Mouse (Mus musculus) heart, embryonic 15.5 days (tissue): ENCODE results near the gene Prrt2. TPM values are rescaled to one million over a fixed set of nuclear protein-coding genes. Genes with fewer than 3 reads are reported as not detected.
A peak's percentile ranks its signal among the peaks of the same experiment; 100 is the strongest.

ENCODE experiments used
- ATAC-seq: fragments of 200-750 bp; cut with Nextera tagmentation; replicated peaks from 2 replicates; pipeline ENCODE4 v1.8.0; 2017; ENCODE audit warnings: low read depth, moderate TSS enrichment; ENCODE audit not compliant: insufficient number of reproducible peaks, insufficient read depth, low FRiP score
- H3K27ac ChIP-seq: fragments of 300-500 bp; sonication (generic); 2 replicates; pipeline ENCODE4 v1.5.1; 2015; ENCODE audit warnings: mild to moderate bottlenecking, inconsistent platforms
- H3K27me3 ChIP-seq: fragments of 300-500 bp; sonication (generic); 2 replicates; pipeline ENCODE4 v1.6.1; 2015; ENCODE audit warnings: inconsistent platforms
- H3K36me3 ChIP-seq: fragments of 300-500 bp; sonication (generic); 2 replicates; pipeline ENCODE4 v1.6.1; 2015; ENCODE audit warnings: mild to moderate bottlenecking, inconsistent platforms
- H3K4me1 ChIP-seq: fragments of 300-500 bp; sonication (generic); replicated peaks from 2 replicates; pipeline ENCODE4 v1.6.1; 2015; ENCODE audit warnings: inconsistent platforms
- H3K4me2 ChIP-seq: fragments of 300-500 bp; sonication (generic); 2 replicates; pipeline ENCODE4 v1.6.1; 2015; ENCODE audit warnings: inconsistent platforms, mild to moderate bottlenecking, moderate library complexity
- H3K4me3 ChIP-seq: fragments of 300-500 bp; sonication (generic); 2 replicates; pipeline ENCODE4 v1.5.1; 2015; ENCODE audit warnings: mild to moderate bottlenecking, inconsistent platforms
- H3K9ac ChIP-seq: fragments of 300-500 bp; sonication (generic); 2 replicates; pipeline ENCODE4 v1.6.1; 2015; ENCODE audit warnings: mild to moderate bottlenecking, inconsistent platforms
- H3K9me3 ChIP-seq: fragments of 300-500 bp; sonication (generic); replicated peaks from 2 replicates; pipeline ENCODE4 v1.6.1; 2016; ENCODE audit warnings: inconsistent platforms
- WGBS: fragments of 180-500 bp; shearing (Covaris S2); methylation state at CpG from one replicate; pipeline ENCODE4 v1.1.7; 2015; ENCODE audit warnings: mixed read lengths; 5-methylcytosine and 5-hydroxymethylcytosine counted together
- polyA plus RNA-seq: library from polyadenylated mRNA; unstranded; fragments of >200 nt; fragmentation: Nextera tagmentation; extraction: Ambion mirVana; gene quantifications from 2 replicates; pipeline ENCODE4 v1.2.1, GENCODE M21; 2015

The Prrt2 gene
- polyA plus RNA-seq, 1 experiment from 2014 or later, result 1.9 TPM

- no peak for ATAC-seq
- Histone ChIP-seq H3K27me3 (no peaks in the 10 kb centered on the region), H3K4me2 (no peak overlapping the region), H3K9me3 (no peaks in the 10 kb centered on the region), H3K9ac (no peak overlapping the region), H3K4me3 (no peak overlapping the region), H3K4me1 (peaks cover 44% of the 10 kb centered on the region), H3K36me3 (peaks cover 11% of the 10 kb centered on the region; the same call in 1 of the 2 replicates), H3K27ac (no peak overlapping the region)
- WGBS, result 95% methylated on average over 10 of the region's 10 CpGs
These were observed 8.2 kb downstream of the Prrt2 start for GRCm38 (mm10) chr7:127012845-127013244.

DNA sequence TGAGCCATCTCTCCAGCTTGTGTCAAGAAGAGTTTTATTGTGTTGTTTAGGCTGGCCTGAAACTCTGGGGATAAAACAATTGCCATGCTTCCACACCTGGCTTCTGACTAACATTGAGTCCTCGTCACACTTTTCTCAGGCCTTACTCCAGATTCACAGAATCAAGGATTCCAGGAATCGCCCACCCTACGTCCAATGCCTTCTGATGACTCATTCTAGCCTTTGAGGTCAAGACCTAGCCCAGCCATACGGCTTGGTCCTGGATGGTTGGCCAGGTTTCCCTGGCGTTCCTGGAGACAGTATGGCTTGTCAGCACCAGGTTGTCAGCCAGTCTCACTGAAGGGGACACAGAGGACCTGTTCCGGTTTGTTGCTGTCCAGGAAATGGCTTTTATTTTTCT is 8.6 kb downstream of the Prrt2 start:
- WGBS, result 69% methylated on average over 6 of the region's 6 CpGs
- Histone ChIP-seq H3K4me1 (peaks cover 42% of the 10 kb centered on the region), H3K4me3 (no peak overlapping the region), H3K36me3 (peaks cover 11% of the 10 kb centered on the region; the same call in 1 of the 2 replicates), H3K9me3 (no peaks in the 10 kb centered on the region), H3K27me3 (no peaks in the 10 kb centered on the region), H3K4me2 (no peak overlapping the region), H3K27ac (no peak overlapping the region), H3K9ac (no peak overlapping the region)
- no peak for ATAC-seq

DNA sequence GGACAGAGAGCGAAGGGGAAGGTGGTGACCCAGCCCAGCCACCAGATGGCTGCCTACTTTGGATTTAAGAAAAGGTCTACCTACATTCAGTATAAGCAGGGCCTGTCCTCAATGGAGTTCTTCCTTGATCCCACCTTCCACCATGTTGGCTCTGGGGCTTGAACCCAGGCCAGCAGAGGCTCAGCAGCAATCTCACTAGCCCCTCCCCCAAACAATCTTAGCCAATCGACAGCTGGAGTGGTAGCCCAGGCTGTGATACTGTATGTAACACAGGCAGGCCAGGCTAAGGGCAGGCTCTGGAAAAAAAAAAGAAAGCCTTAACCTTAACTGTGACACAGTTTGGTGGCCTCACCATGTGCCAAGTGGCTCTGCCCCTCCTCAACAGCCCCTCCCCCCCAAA is 9.3 kb downstream of the Prrt2 start:
- Histone ChIP-seq H3K4me3 (no peak overlapping the region), H3K27ac (no peak overlapping the region), H3K4me2 (no peak overlapping the region), H3K4me1 (peaks cover 42% of the 10 kb centered on the region), H3K36me3 (peaks cover 11% of the 10 kb centered on the region; the same call in 1 of the 2 replicates), H3K9ac (no peak overlapping the region), H3K9me3 (no peaks in the 10 kb centered on the region), H3K27me3 (no peaks in the 10 kb centered on the region)
- 73% methylated on average over 2 of the region's 2 CpGs for WGBS
- no peak for ATAC-seq

DNA sequence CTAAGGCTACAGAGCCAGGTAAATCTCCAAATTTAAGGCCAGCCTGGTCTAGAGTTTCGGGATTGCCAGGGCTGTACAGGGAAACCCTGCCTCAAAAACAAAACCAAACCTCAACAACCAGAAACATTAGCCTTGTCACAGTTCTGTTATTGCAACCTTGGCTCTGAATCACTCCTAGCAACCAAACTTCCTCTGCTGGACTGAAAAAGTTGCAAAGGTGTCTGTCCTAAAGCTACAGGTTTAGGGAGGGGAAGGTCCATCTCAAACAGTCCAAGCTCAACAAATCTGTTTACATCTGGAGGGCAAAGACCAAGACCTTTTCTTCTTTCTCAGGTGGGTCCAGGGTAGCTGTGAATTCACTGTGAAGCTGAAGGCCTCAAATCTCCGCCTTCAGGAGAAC is 10.0 kb downstream of the Prrt2 start:
- Histone ChIP-seq H3K36me3 (peaks cover 11% of the 10 kb centered on the region; the same call in 1 of the 2 replicates), H3K9ac (no peak overlapping the region), H3K27me3 (no peaks in the 10 kb centered on the region), H3K9me3 (no peaks in the 10 kb centered on the region), H3K27ac (no peak overlapping the region), H3K4me2 (no peak overlapping the region), H3K4me1 (peaks cover 44% of the 10 kb centered on the region), H3K4me3 (no peak overlapping the region)
- no peak for ATAC-seq
- 85% methylated on average over 2 of the region's 2 CpGs for WGBS

DNA sequence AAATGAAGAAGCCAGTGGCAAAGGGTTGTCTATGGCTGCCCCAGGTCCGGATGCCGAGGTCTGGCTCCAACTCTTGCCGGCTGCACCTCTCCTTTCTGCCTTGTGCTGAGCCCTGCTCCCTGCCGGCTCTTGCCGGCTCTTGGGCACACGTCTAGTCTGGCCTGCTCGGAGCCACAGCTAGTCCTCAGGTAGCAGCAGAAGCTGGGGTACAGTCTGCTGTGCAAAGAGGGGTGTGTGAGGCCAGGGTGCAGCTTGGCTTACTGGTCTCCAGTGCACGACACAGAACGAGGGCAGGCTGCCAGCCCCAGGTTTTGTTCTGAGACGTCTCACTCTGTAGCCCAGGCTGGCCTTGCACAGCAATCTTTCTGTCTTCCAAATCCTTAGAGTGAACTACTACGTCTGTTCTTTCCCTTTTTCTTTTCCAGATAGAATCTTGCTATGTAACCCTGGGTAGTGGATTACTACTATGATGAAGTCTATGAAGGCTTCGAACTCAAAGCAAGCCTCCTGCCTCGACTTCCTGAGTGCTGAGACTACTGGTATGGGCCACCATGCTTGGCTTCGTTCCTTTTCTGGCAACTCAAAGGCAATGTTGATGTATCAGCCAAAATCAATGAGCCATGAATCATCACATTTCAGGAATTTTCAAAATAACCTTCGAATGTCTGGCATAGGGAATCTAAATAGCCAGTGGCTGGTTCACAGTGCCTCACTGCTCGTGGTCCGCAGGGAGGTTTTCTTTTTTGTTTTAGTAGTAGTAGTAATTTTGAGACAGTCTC is 11.5 kb downstream of the Prrt2 start:
- Histone ChIP-seq H3K9me3 (no peaks in the 10 kb centered on the region), H3K27ac (peak overlapping the region; percentile 18; the same call in 1 of the 2 replicates), H3K4me3 (no peak overlapping the region), H3K4me2 (no peak overlapping the region), H3K27me3 (no peaks in the 10 kb centered on the region), H3K9ac (no peak overlapping the region), H3K36me3 (peaks cover 7% of the 10 kb centered on the region; the same call in 1 of the 2 replicates), H3K4me1 (peaks cover 31% of the 10 kb centered on the region)
- 77% methylated on average over 17 of the region's 17 CpGs for WGBS
- ATAC-seq, result no peak

DNA sequence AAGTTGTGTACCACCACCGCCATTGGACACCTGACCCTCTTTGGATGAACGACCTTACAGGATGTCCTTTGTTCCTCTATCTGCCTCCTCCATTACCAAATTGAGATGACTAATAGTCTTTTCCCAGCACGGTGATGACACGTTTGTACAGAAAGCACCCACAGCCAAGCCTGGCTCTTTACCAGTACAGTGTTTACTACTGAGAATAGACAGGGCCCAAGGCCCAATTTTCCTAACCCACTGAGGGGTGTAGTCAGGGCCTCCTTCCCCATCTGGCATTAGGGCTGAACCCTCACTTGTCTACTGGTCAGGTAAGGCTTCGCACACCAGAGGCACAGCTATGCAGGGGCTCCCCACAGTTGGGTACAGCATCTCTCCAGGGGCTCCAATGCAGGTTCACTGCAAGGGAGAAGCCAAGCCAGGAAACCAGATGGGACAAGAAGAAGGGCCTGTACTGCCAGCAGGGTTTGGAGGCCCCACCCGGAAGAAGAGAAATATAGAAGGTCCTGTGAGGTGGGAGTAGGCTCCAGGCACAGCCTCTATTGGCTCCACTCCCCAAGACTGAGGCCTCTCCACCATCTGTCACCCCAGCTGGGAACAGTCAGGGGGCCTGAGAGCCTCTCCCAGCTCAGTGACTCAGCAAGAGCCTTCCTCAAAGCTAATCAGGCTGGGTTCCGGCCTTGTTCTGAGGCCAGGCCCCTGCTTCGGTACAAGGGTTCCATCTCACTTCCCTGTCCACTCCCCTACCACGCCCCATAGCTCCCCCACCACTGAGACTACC is 12.6 kb downstream of the Prrt2 start:
- peaks cover 6% of the 10 kb centered on the region; the same call in 1 of the 2 replicates for H3K36me3 ChIP-seq
- H3K4me2 ChIP-seq, result no peak overlapping the region
- ATAC-seq, result peak; percentile 66
- H3K27me3 ChIP-seq, result no peaks in the 10 kb centered on the region
- 34% methylated on average over 9 of the region's 9 CpGs for WGBS
- H3K4me1 ChIP-seq, result peaks cover 22% of the 10 kb centered on the region
- peak overlapping the region; percentile 68 for H3K27ac ChIP-seq
- no peaks in the 10 kb centered on the region for H3K9me3 ChIP-seq
- no peak overlapping the region for H3K9ac ChIP-seq
- H3K4me3 ChIP-seq, result no peak overlapping the region

DNA sequence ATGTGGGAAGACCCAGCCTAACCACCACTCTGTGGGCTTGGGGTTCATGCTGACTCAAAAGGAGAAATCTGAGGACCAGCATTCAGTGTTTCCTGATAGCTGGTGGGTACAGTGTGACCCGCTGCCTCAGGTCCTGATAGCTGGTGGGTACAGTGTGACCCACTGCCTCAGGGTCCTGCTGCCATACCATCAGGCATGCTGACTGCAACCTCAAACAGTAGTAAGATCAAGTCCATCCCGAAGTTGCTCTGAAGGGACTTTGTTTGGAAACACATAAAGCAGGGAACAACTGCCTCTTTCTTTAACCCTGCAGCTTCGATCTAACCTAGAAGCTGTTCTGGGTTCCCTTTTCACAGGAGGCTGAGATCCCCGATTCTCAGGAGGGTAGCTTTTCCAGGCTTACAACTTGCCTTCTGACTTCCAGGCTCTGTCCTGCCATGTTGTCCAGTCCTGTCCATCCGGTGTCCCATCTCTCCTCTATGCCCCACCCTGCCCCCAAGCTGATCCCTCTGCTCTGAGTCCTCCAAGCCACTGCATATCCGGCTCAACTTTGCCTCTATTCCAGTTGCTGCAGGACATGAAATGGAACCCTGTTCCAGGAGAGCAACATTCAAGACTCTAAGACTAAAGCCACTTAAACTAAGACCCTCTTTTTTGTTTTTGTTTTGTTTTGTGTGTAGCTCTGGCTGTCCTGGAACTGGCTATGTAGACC is 13.5 kb downstream of the Prrt2 start:
- WGBS, result 82% methylated on average over 6 of the region's 6 CpGs
- H3K9ac ChIP-seq, result no peak overlapping the region

DNA sequence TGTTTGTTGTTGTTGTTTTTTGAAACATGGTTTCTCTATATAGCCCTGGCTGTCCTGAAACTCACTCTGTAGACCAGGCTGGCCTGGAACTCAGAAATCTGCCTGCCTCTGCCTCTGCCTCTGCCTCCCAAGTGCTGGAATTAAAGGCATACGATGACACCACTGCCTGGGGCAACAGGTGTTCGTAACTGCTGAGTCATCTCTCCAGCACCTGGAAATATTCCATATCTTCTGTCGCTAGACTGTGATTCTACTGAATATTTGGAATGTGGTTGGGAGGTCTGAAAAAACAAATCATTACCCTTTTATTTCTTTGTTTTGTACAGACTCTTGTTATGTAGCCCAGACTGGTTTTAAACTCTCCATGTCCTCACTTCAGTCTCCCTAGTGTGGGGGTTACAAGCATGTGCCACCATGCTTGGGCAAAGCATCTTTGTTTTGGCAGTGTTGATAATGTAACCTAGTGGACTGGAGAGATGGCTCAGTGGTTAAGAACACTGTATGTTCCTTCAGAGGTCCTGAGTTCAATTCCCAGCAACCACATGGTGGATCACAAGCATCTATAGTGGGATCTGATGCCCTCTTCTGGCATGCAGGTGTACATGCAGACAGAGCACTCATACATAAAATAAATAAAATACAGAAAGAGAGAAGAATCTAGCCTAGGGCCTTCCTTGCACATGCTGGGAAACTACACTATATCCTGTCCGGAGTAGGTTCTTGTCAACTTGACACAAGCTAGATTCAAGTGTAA is 16.7 kb downstream of the Prrt2 start:
- H3K36me3 ChIP-seq, result no peaks in the 10 kb centered on the region
- no peaks in the 10 kb centered on the region for H3K27me3 ChIP-seq
- H3K4me1 ChIP-seq, result peaks cover 18% of the 10 kb centered on the region
- no peak overlapping the region for H3K27ac ChIP-seq
- H3K9me3 ChIP-seq, result no peaks in the 10 kb centered on the region
- no peak for ATAC-seq
- H3K4me2 ChIP-seq, result no peak overlapping the region
- H3K4me3 ChIP-seq, result no peak overlapping the region
- WGBS, result 81% methylated on average over 4 of the region's 4 CpGs
- H3K9ac ChIP-seq, result no peak overlapping the region

More for the DNA sequence above, 13.5 kb downstream of the Prrt2 start:
- Histone ChIP-seq H3K4me1 (peaks cover 18% of the 10 kb centered on the region), H3K27ac (no peak overlapping the region), H3K4me3 (no peak overlapping the region), H3K4me2 (no peak overlapping the region), H3K27me3 (no peaks in the 10 kb centered on the region), H3K36me3 (peaks cover 2% of the 10 kb centered on the region; the same call in 1 of the 2 replicates), H3K9me3 (no peaks in the 10 kb centered on the region)
- ATAC-seq, result no peak

- ATAC-seq, result no peak
- no peak overlapping the region for H3K4me2 ChIP-seq
- 84% methylated on average over 5 of the region's 5 CpGs for WGBS
- H3K27me3 ChIP-seq, result no peaks in the 10 kb centered on the region
- H3K9ac ChIP-seq, result no peak overlapping the region
- H3K27ac ChIP-seq, result no peak overlapping the region
- H3K9me3 ChIP-seq, result no peaks in the 10 kb centered on the region
- no peak overlapping the region for H3K4me3 ChIP-seq
- peaks cover 16% of the 10 kb centered on the region for H3K4me1 ChIP-seq
- no peaks in the 10 kb centered on the region for H3K36me3 ChIP-seq
These were observed 17.4 kb downstream of the Prrt2 start for GRCm38 (mm10) chr7:127003620-127004019.

DNA sequence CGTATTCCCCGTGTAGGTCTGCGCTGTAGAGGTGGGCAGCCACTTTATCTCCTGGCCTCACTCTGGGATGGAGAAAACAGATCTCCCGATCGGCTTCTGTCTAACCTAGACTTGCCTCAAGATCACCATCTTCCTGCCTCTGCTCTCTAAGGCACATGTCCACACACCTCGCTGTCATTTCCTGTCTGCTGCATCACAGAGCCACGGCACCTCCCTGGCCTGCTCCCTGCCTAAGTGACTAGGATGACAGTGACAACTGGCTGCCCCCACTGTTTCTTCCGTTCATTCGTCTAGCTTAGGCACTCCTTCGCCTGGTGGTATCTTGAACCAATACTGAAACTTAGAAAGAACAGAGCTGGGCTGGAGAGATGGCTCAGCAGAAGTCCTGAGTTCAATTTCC is 21.4 kb downstream of the Prrt2 start:
- no peaks in the 10 kb centered on the region for H3K27me3 ChIP-seq
- H3K4me3 ChIP-seq, result no peak overlapping the region
- no peaks in the 10 kb centered on the region for H3K4me1 ChIP-seq
- H3K9ac ChIP-seq, result no peak overlapping the region
- no peak for ATAC-seq
- WGBS, result 73% methylated on average over 10 of the region's 10 CpGs
- H3K27ac ChIP-seq, result no peak overlapping the region
- peaks cover 13% of the 10 kb centered on the region; the same call in 1 of the 2 replicates for H3K36me3 ChIP-seq
- H3K9me3 ChIP-seq, result no peaks in the 10 kb centered on the region
- H3K4me2 ChIP-seq, result no peak overlapping the region
